Mouse (Mus musculus) natural killer cell, adult 2 months (primary cell): ENCODE results near the gene Nup210l.
"Not testable (repeated sequence)": the region's sequence is repeated elsewhere in the genome, so short reads cannot be mapped to it uniquely, and the experiment has no call there.

Source experiments
- DNase-seq, 2 experiments: peaks; one replicate each; pipeline ENCODE4 v3.0.0; 2022; ENCODE audit warnings: low spot score in 2 of 2

Gene Nup210l

DNA sequence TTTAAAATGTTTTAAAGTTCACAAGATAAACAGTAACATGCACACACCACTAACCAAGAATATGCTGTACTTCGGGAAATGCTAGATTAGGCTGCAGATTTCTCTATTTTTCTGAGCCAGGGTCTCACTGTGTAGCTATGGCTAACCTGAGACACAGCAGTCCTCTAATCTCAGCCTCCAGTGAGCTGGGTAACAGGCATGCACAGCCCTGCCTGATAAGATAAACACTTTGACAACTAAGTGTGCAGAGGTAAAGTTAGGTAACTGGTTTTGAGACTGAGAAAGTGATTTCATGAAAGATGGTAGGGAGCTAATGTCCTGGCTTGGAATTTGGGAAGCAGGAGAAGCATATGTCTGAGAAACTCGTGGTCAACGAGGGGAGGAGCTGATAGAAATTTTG lies 9.5 kb upstream of the Nup210l start:
- DNase-seq: no peak

DNA sequence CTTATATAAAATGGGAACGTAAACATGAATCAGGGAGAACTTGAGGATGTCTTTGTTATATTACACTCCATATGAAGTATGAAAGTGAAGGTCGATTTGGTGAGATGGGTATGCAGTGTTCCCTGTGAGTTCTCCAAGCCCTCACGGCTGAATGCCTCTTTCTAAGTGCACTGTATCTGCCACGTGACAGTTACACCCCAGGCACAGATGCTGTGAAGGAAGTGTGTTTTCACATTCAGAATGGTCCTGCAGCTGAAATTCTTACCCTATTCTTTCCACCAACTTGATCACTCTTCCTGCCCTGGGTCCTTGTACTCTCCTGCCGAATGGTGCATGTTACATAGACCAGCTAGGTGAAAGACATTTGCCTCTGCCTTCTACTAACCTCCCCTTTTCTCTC lies 6.0 kb upstream of the Nup210l start:
- no peak for DNase-seq

DNA sequence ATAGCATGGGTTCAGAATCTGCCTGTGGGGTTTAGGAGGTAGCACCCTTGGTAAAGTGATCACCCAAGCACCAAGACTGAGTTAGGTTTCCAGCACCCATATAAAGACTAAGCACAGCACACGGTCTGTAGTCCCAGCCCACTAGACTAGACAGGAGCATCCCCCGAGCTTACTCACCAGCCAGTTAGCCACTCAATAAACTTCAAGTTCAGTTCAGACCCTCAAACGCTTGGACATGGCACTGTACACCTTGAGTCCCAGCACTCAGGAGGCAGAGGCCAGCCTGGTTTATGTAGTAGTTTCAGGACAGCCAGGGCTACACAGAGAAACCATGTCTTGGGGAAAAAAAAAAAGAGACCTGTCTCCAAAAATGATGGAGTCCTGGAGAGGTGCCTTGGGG lies 2.9 kb upstream of the Nup210l start:
- no peak for DNase-seq

DNA sequence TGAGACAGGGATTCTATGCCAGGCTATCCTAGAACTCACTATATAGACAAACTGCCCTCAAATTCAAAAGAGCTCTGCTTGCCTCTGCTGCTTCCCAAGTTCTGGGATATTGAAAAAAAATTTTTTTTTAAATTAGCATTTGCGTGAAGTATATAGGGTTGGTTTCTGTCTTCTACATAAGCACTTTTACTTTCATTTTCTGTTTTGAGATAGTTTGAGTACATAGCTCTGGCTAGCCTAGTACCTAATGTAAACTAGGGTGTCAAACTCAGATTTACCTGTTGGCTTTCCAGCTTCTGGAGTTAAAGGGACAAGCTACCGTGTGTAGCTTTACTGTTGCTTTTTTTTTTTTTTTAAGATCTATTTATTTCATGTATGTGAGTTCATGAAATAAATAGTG lies 2.3 kb upstream of the Nup210l start:
- DNase-seq: no peak

DNA sequence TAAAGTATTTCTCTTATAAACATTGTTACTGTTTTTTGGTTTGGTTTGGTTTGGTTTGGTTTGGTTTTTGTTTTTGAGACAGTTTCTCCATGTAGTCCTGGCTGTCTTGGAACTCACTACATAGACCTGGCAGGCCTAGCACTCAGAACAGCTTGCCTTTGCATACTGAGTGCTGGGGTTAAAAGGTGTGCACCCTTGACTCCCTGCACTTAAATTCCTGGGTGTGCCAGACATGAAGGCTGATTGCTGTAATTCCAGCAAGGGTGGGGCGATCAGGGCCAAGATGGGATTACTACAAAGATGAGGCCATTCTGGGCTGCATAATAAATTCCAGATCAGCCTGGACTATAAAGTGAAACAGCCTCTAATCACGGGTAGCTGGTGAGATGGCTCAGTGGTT lies 1.7 kb upstream of the Nup210l start:
- no peak for DNase-seq

DNA sequence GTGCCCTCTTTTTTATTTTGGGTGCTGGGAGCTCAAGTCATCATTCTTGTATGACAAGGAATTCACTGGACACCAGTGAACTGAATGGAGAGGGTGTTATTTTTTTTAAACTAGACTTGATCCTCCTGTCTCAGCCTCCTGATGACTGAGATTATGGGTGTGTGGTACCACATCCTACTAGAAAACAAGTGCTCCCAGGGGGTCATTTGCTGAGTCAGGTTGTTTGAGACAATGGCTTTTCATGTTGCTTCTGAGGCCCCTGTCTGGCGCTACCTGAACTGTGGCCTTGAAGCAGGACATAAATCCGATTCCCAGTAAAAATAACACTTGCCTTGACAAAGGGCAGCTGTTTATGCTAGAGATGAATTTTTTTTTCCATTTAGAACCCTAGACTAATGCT lies 756 bp upstream of the Nup210l start:
- DNase-seq: no peak

DNA sequence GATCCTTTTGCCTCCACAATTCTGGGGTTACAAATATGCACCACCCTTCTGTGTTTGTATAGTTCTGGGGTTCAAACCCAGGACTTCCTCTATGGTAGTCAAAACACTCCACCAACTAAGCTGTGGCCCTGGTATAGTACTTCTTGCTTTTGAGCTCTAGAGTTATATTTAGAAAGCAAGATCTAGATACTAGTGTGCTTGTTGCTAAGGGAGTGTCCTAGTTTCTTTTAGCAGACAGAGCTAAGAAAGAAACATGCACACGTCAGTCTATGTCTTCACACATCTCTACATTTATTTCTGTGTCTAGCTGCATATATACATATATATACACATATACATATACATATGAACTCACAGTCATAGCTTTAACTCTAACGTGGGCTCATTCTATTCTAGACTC lies 7.8 kb downstream of the Nup210l start:
- DNase-seq: no peak

DNA sequence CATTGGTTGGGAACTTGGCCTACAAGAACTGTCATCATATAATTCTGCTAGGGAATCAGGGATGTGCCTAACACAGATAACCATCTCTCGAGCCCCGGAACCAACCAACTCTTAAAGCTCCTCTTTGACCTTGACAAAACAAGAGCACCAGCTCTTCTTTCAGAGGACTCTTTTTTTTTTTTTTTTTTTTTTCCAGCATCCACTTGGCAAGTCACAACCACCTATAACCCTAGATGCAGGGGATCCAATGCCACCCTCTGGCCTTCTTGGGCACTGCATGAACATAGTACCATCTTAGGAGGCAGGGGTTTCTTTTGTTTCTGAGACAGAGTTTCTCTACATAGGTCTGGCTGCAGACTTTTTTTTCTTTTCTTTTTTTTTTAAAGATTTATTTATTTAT lies 10.4 kb downstream of the Nup210l start:
- peak in 1 of 2 experiments; percentile 16 for DNase-seq

DNA sequence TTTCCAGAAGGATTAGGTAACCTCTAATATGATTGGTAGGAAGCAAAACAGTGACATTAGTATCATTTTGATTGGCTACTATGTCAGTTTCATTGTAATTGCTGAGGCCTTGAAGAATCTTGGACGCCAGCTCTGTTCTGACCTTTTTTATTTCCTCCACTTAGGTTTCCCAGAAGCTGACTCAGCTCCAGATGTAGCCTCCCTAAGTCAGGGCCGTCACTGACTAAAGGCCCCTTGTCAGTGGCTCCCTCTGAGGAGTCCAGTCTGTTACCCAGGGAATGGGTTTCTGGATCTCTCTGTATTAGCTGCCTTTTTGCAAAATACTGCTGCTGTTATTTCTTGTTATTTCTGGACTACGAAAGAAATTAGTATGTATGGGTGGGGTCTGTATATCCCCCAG lies 11.6 kb downstream of the Nup210l start:
- DNase-seq: no peak

DNA sequence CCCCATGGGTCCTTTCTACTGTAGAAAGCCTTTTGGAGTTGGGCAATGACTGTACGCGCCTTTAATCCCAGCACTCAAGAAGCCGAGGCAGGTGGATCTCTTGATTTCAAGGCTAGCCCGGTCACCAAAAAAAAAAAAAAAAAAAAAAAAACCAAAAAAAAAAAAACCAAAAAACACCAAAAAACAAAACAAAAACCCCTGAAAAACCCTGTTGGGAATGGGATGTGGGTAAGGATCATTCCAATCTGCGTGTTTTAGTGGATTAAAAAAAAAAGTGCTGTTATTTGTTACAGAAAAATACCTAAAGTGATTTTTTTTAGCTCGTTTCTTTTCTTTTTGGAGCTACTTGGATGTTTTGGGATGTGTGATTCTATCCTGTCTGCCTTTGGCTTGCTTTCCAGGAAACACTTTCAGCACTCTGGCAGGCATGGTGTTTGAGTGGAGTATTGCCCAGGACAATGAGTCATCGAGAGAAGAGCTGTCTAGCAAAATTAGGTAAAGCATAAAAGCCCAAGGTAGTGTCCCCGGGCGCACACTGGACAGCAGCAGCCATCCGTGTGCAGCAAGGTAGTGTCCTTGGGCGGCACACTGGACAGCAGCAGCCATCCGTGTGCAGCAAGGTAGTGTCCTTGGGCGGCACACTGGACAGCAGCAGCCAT lies 14.3 kb downstream of the Nup210l start:
- DNase-seq: no peak

DNA sequence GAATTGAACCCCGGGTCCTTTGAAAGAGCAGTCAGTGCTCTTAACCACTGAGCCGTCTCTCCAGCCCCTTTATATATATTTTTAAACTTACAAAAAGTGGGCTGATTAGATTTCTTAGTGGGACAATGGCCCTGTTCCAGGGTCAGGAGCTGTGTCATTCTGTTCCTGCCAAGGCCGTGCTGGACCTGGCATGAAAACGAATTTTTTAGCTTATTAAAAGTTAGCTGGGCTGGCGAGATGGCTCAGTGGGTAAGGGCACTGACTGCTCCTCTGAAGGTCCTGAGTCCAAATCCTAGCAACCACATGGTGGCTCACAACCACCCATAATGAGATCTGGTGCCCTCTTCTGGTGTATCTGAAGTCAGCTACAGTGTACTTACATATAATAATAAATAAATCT lies 18.1 kb downstream of the Nup210l start:
- not testable (repeated sequence) for DNase-seq

DNA sequence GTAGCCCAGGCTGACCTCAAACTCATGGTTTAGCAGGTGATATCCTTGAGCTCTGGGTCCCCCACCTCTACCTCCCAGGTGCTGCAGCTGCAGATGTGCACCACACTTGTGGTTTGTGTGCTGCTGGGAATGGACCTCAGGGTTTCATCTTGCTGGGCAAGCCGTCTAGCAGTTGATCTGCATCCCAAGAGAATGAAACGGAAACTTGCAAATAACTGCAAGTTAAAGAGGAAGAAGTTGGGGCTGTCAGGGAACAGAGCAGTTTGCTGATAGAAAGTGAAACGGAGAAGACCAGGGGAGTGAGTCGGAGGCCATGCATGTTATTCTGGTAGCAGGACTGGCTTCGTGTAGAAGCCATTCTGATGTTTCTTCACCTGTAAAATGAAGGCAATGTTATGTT lies 21.8 kb downstream of the Nup210l start:
- peak in 1 of 2 experiments; percentile 19 for DNase-seq

DNA sequence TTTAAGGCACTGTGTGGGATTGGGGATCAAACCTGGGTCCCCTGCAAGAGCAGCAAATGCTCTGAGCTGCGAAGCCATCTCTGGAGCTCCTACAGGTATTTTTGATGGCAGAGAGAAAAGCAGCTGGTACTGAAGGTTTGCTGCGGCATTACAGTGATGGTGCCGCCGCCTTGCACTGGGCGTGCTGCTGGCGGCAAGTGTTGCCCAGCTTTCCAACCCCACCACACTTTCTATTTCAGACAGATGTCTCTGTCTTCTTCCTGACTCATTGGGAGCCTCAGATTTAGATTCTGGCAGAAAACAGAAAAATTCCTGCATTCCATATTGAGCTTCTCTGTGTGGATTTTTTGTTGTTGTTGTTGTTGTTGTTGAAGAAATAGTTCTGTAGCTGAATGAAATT lies 23.9 kb downstream of the Nup210l start:
- no peak for DNase-seq

DNA sequence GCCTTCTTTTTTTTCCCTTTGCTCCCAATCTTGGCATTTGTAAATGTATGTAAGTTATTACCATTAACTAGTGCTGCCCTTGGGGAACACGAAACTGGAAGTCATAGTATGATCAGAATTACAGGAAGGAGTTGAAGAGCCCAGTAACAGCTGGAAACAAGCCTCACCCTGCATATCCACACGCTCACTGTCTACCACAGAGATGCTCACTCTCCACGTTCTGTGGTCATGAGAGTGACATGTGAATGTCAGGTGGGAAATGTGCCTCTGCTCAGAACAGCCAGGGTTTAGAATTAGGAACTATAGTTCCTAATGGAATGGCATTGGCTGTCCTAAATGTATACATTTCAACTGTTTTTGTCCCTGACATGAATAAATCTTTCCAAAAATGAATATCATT lies 28.8 kb downstream of the Nup210l start:
- no peak for DNase-seq

DNA sequence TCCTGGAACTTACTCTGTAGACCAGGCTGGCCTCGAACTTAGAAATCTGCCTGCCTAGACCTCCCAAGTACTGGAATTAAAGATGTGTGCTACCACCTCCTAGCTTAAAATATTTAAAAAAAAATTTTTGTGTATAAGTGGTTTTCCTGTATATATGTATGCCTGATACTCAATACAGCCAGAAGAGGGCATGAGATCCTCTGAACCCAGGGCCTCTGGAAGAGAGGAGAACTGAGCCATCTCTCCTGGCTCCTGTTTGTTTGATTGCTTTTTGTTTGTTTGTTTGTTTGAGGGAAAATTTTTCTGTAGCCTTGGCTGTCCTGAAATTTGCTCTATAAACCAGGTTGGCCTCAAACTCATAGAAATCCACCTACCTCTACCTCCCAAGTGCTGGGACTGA lies 29.4 kb downstream of the Nup210l start:
- no peak for DNase-seq

DNA sequence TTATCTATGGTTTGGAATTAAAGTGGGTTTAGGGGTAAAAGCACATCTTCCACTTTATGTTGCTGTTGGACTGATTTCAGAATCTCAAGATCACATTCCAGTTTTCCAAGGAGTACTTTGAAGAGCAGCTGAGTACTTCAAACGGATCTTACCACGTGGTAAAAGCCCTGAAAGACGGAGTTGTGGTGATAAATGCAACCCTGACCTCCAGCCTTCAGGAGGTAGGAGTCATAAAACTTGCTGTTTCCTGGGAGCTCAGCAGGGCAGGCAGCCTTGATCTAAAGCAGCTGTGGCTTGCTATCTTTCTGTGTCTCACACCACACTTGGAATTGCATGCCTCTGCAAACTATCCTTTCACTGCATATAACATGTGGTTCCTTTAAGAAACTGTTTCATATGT lies 30.6 kb downstream of the Nup210l start:
- no peak for DNase-seq

DNA sequence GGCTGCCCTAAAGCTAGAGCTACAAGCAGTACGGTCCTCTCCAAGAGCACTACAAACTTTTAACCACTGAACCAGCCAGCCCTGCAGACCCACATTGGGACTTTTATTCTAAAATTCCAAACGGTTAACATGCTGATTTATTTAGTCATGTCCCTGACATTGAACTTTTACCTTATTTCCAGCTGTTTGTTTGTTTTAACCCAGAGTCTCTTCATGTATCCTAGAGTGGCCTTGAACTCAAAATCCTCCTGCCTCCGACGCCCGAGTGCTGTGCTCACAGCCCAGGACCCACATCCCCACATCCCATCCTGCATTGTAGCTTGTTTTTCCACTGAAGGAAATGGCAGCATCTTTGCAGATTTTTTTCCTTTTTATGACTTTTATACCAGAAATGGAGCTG lies 31.1 kb downstream of the Nup210l start:
- no peak for DNase-seq

DNA sequence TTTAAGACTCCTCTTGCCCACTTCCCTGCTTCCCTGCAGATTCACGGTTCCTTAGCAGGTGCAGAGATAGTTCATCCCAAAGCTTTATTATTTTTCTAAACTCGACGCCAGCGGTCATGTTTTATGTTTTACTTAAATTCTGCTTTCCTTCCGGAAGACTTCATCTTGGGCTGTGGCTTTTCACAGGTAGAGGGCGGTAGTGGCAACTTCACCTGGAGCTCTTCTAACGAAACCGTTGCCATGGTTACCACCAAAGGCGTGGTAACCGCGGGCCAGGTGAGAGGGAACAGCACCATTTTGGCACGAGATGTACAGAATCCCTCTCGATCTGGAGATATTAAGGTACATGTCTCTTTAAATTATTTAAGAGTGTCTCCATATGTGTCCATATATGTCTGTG lies 32.7 kb downstream of the Nup210l start:
- no peak for DNase-seq

DNA sequence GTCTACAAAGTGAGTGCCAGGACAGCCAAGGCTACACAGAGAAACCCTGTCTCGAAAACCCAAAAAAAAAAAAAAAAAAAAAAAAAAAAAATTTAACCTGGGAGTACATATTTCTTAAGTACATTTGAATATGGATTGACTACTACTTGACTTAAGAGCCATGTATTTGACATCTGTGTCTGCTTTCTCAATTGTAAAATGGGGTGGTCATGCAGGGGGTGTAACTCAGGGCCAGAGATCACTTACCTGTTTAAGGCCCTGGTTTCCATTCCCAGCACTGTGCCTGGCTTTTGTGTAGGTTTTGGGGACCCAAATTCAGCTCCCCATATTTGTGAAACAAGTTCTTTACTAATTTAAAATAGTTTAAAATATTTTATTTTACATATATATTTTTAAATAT lies 33.7 kb downstream of the Nup210l start:
- DNase-seq: no peak

DNA sequence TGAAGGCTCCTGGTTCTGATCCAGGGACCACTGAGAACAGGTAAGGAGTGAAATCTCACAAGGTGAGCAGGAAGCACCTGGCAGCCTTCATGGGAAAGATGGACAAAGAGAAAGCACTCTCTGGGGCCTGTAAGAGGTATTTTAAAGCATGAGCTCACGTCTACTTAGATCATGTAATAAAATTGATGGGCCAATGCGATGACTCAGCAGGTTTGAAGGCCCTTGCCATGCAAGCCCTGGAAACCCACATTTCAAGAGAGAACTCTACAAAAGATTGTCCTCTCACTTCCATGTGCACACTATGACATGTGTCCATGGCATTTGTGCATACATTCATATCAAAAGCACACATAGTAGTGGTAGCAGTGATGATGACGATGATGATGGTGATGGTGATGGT lies 36.0 kb downstream of the Nup210l start:
- no peak for DNase-seq

DNA sequence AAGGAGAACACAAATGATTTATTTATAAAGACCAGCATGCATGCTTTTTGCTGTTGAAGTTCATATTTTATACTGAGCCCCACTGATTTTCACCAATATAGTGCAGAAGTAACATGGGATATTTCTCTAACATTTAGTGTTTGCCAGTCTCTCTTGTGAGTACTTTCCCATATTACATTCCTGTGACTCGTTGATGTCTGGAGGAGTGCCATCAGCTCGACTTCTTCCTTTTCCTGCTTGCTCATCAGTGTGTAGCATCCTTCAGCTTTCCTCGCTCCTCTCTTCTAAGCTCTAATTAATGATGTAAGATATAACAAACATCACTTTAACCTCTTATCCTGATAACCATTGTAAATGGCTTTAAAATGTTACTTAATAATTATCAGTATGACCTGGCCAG lies 41.5 kb downstream of the Nup210l start:
- DNase-seq: no peak

DNA sequence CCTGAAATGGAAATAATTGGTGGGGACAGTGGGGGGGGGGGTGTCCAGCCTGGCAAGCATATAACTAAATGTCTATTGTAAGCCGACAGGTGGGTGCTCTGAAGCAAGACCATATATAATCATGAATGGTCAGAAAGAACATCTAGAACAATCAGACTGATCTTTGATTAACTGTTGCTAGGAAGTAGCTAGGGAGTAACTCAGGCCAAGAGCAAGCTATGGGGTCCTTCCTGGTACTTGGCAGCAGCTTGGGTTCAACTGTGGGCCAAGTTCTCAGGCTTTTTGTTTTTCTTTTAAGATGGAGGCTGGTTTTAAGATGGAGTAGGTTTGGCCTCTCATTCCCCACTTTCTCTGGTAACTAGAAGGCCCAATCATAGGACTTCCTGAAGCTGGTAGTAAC lies 42.7 kb downstream of the Nup210l start:
- DNase-seq: no peak

DNA sequence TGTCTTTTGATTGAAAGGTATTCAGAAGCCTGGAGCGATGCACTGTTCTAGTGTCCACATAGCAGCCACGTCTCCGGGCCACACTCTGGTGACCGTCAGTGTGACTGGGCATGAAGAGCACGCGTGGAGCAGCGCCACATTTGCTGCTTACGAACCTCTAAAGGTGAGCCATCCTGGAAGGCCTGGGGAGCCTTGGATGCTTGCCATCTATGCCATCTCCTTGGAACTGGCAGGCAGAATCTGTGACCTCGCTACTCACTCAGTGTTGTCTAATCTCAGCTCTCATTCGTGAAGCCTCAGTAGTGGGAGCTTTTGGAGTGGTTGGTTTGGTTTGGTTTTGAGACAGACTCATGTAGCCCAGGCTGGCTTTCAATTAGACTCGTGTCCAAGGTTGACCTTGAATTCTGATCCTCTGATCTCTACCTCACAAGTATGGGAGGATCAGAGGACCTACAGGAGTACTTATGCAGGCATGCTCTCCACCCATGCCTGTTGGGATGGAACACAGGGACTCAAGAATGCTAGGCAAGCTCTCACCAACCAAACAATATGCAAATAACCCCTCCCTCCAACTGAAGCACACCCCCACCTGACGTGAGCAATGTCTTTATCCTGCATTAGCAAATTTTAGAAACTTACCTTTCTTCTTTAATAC lies 47.3 kb downstream of the Nup210l start:
- DNase-seq: no peak

DNA sequence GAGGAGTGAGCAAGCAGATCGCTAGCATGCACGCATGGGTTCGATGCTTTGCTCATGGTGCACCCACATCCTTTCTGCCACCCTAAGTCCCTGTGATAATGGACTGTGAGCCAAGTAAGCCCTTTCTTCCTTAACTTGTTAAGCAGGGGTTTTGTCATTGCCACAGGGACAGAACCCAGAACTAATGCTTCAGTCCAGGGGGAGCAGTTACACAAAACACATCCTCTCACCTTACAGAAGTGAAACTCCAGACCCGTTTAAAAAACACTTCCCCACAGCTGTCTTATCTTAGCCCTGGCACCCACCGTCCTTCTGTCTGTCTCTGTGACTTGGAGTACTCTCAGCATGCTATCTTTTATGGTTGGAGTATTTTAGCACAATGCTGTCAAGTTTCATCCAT lies 52.1 kb downstream of the Nup210l start:
- DNase-seq: peak in 1 of 2 experiments; percentile 29
